Mouse (Mus musculus) liver, embryonic 12.5 days (tissue): ENCODE measurements around the gene Ptms. TPM values are rescaled to one million over a fixed set of nuclear protein-coding genes. Genes with fewer than 3 reads are reported as not detected.
A peak's percentile ranks its signal among the peaks of the same experiment; 100 is the strongest.

Source experiments
- ATAC-seq: fragments of 200-750 bp; cut with Nextera tagmentation; 2 replicates; pipeline ENCODE4 v1.8.0; 2017; ENCODE audit warnings: moderate number of reproducible peaks, mild to moderate bottlenecking, moderate library complexity
- H3K27ac ChIP-seq: fragments of 300-500 bp; sonication (generic); 2 replicates; pipeline ENCODE4 v1.5.1; 2016; ENCODE audit warnings: mild to moderate bottlenecking
- H3K27me3 ChIP-seq: fragments of 300-500 bp; sonication (generic); replicated peaks from 2 replicates; pipeline ENCODE4 v1.6.1; 2016; ENCODE audit warnings: mild to moderate bottlenecking, moderate library complexity
- H3K36me3 ChIP-seq: fragments of 300-500 bp; sonication (generic); 2 replicates; pipeline ENCODE4 v1.6.1; 2016; ENCODE audit warnings: mild to moderate bottlenecking, moderate library complexity
- H3K4me1 ChIP-seq: fragments of 300-500 bp; sonication (generic); 2 replicates; pipeline ENCODE4 v1.6.1; 2016
- H3K4me2 ChIP-seq: fragments of 300-500 bp; sonication (generic); 2 replicates; pipeline ENCODE4 v1.6.1; 2016; ENCODE audit warnings: mild to moderate bottlenecking, moderate library complexity
- H3K4me3 ChIP-seq: fragments of 300-500 bp; sonication (generic); 2 replicates; pipeline ENCODE4 v1.5.1; 2016; ENCODE audit warnings: mild to moderate bottlenecking, moderate library complexity
- H3K9ac ChIP-seq: fragments of 300-500 bp; sonication (generic); 2 replicates; pipeline ENCODE4 v1.6.1; 2016; ENCODE audit warnings: mild to moderate bottlenecking, moderate library complexity
- H3K9me3 ChIP-seq: fragments of 300-500 bp; sonication (generic); replicated peaks from 2 replicates; pipeline ENCODE4 v1.6.1; 2016; ENCODE audit warnings: mild to moderate bottlenecking, moderate library complexity
- WGBS: fragments of 180-500 bp; shearing (Covaris S2); methylation state at CpG from one replicate; pipeline ENCODE4 v1.1.7; 2016; ENCODE audit not compliant: insufficient replicate concordance; 5-methylcytosine and 5-hydroxymethylcytosine counted together
- polyA plus RNA-seq: library from polyadenylated mRNA; unstranded; fragments of >200 nt; fragmentation: Nextera tagmentation; extraction: Ambion mirVana; gene quantifications from 2 replicates; pipeline ENCODE4 v1.2.1, GENCODE M21; 2016

Gene Ptms
- 64.5 and 66.7 TPM in 2 replicates for polyA plus RNA-seq

- H3K9me3 ChIP-seq: no peaks in the 10 kb centered on the region
- H3K27ac ChIP-seq: peak within 1 kb of the TSS; percentile 66; the same call in 1 of the 2 replicates
- H3K4me3 ChIP-seq: 0 out of 2 replicates have a peak within 1 kb of the TSS, but pooled peaks have one; percentile 13
- H3K36me3 ChIP-seq: no peaks in the 10 kb centered on the region
- 11% methylated on average over 13 of the region's 13 CpGs for WGBS
- peaks cover 48% of the 10 kb centered on the region for H3K4me1 ChIP-seq
- no peak within 1 kb of the TSS for H3K9ac ChIP-seq
- peak within 1 kb of the TSS; percentile 98 for H3K4me2 ChIP-seq
- H3K27me3 ChIP-seq: peaks cover 76% of the 10 kb centered on the region
- ATAC-seq: peak; percentile 62
Observed at GRCm38 (mm10) chr6:124919695-124920317, at the start of gene Ptms. Gene Ptms, minus strand, starts transcription at chr6:124920103.

GRCm38 (mm10) chr6:124967766-124968165 lies 47.9 kb upstream of the Ptms start:
- ATAC-seq: no peak
- H3K4me1 ChIP-seq: peaks cover 20% of the 10 kb centered on the region
- 54% methylated on average over 4 of the region's 4 CpGs for WGBS
- H3K4me2 ChIP-seq: no peak overlapping the region
- no peaks in the 10 kb centered on the region for H3K9me3 ChIP-seq
- H3K27ac ChIP-seq: no peak overlapping the region
- no peak overlapping the region for H3K9ac ChIP-seq
- H3K4me3 ChIP-seq: no peak overlapping the region
- peaks cover 6% of the 10 kb centered on the region for H3K36me3 ChIP-seq
- no peaks in the 10 kb centered on the region; the same call in 1 of the 2 replicates for H3K27me3 ChIP-seq

GRCm38 (mm10) chr6:124966466-124967118 lies 46.7 kb upstream of the Ptms start:
- Histone ChIP-seq H3K36me3 (peaks cover 17% of the 10 kb centered on the region), H3K9me3 (no peaks in the 10 kb centered on the region), H3K4me2 (peak overlapping the region; percentile 91), H3K4me1 (peaks cover 20% of the 10 kb centered on the region), H3K27me3 (no peaks in the 10 kb centered on the region; the same call in 1 of the 2 replicates), H3K9ac (peak overlapping the region; percentile 90; the same call in 1 of the 2 replicates), H3K4me3 (peak overlapping the region; percentile 81), H3K27ac (peak overlapping the region; percentile 16; the same call in 1 of the 2 replicates)
- WGBS: 93% methylated on average over 7 of the region's 7 CpGs
- ATAC-seq: no peak

- H3K27me3 ChIP-seq: no peaks in the 10 kb centered on the region; the same call in 1 of the 2 replicates
- no peaks in the 10 kb centered on the region for H3K9me3 ChIP-seq
- H3K27ac ChIP-seq: peak overlapping the region; percentile 87
- peak overlapping the region; percentile 91 for H3K4me2 ChIP-seq
- peak overlapping the region; percentile 81 for H3K4me3 ChIP-seq
- 6% methylated on average over 15 of the region's 15 CpGs for WGBS
- peaks cover 25% of the 10 kb centered on the region for H3K36me3 ChIP-seq
- peaks cover 20% of the 10 kb centered on the region for H3K4me1 ChIP-seq
- H3K9ac ChIP-seq: peak overlapping the region; percentile 90
- no peak for ATAC-seq
Observed at GRCm38 (mm10) chr6:124965747-124966146, 45.8 kb upstream of the Ptms start.

GRCm38 (mm10) chr6:124965088-124965719 lies 45.3 kb upstream of the Ptms start, which contains the start of gene Cops7a:
Gene Cops7a, minus strand, starts transcription at chr6:124965538.
- peak within 1 kb of the TSS; percentile 90 for H3K9ac ChIP-seq
- WGBS: under 1% methylated on average over 68 of the region's 68 CpGs
- H3K4me1 ChIP-seq: peaks cover 20% of the 10 kb centered on the region
- peak within 1 kb of the TSS; percentile 91 for H3K4me2 ChIP-seq
- H3K27ac ChIP-seq: peak within 1 kb of the TSS; percentile 87
- no peaks in the 10 kb centered on the region; the same call in 1 of the 2 replicates for H3K27me3 ChIP-seq
- peak; percentile 94 for ATAC-seq
- peak within 1 kb of the TSS; percentile 81 for H3K4me3 ChIP-seq
- no peaks in the 10 kb centered on the region for H3K9me3 ChIP-seq
- peaks cover 31% of the 10 kb centered on the region for H3K36me3 ChIP-seq

GRCm38 (mm10) chr6:124964638-124965037 lies 44.7 kb upstream of the Ptms start:
- Histone ChIP-seq H3K4me2 (peak overlapping the region; percentile 91), H3K27ac (peak overlapping the region; percentile 87), H3K4me3 (peak overlapping the region; percentile 81), H3K4me1 (peaks cover 20% of the 10 kb centered on the region), H3K9ac (peak overlapping the region; percentile 90), H3K9me3 (no peaks in the 10 kb centered on the region), H3K36me3 (peaks cover 36% of the 10 kb centered on the region), H3K27me3 (no peaks in the 10 kb centered on the region)
- 17% methylated on average over 16 of the region's 16 CpGs for WGBS
- ATAC-seq: peak; percentile 5

GRCm38 (mm10) chr6:124961021-124961420 lies 41.1 kb upstream of the Ptms start:
- WGBS: 84% methylated on average over 12 of the region's 12 CpGs
- Histone ChIP-seq H3K9me3 (no peaks in the 10 kb centered on the region), H3K27ac (no peak overlapping the region), H3K9ac (no peak overlapping the region), H3K4me3 (no peak overlapping the region), H3K4me2 (no peak overlapping the region), H3K36me3 (peaks cover 64% of the 10 kb centered on the region), H3K27me3 (no peaks in the 10 kb centered on the region), H3K4me1 (peaks cover 12% of the 10 kb centered on the region)
- no peak for ATAC-seq

- no peak overlapping the region for H3K4me3 ChIP-seq
- H3K9me3 ChIP-seq: no peaks in the 10 kb centered on the region
- no peak overlapping the region for H3K4me2 ChIP-seq
- ATAC-seq: no peak
- no peak overlapping the region for H3K9ac ChIP-seq
- peaks cover 8% of the 10 kb centered on the region for H3K4me1 ChIP-seq
- H3K27me3 ChIP-seq: no peaks in the 10 kb centered on the region
- peaks cover 70% of the 10 kb centered on the region for H3K36me3 ChIP-seq
- H3K27ac ChIP-seq: no peak overlapping the region
- WGBS: 87% methylated on average over 13 of the region's 13 CpGs
Observed at GRCm38 (mm10) chr6:124959960-124960359, 40.1 kb upstream of the Ptms start.

GRCm38 (mm10) chr6:124958127-124958526 lies 38.2 kb upstream of the Ptms start:
- H3K9ac ChIP-seq: no peak overlapping the region
- H3K36me3 ChIP-seq: peaks cover 83% of the 10 kb centered on the region
- no peaks in the 10 kb centered on the region for H3K27me3 ChIP-seq
- H3K4me2 ChIP-seq: no peak overlapping the region
- H3K4me3 ChIP-seq: no peak overlapping the region
- H3K27ac ChIP-seq: no peak overlapping the region
- 74% methylated on average over 3 of the region's 3 CpGs for WGBS
- H3K9me3 ChIP-seq: no peaks in the 10 kb centered on the region
- no peaks in the 10 kb centered on the region for H3K4me1 ChIP-seq
- no peak for ATAC-seq

- H3K27me3 ChIP-seq: no peaks in the 10 kb centered on the region
- H3K9me3 ChIP-seq: peaks cover 15% of the 10 kb centered on the region; the same call in 1 of the 2 replicates
- 76% methylated on average over 4 of the region's 4 CpGs for WGBS
- H3K9ac ChIP-seq: no peak overlapping the region
- H3K27ac ChIP-seq: no peak overlapping the region
- peaks cover 58% of the 10 kb centered on the region for H3K36me3 ChIP-seq
- H3K4me3 ChIP-seq: no peak overlapping the region
- H3K4me2 ChIP-seq: no peak overlapping the region
- no peaks in the 10 kb centered on the region for H3K4me1 ChIP-seq
- no peak for ATAC-seq
Observed at GRCm38 (mm10) chr6:124955212-124955611, 35.3 kb upstream of the Ptms start.

- peaks cover 15% of the 10 kb centered on the region; the same call in 1 of the 2 replicates for H3K9me3 ChIP-seq
- H3K4me3 ChIP-seq: no peak overlapping the region
- H3K4me1 ChIP-seq: no peaks in the 10 kb centered on the region
- H3K27me3 ChIP-seq: no peaks in the 10 kb centered on the region
- H3K27ac ChIP-seq: no peak overlapping the region
- no peak overlapping the region for H3K4me2 ChIP-seq
- H3K9ac ChIP-seq: no peak overlapping the region
- no peak for ATAC-seq
- peaks cover 48% of the 10 kb centered on the region for H3K36me3 ChIP-seq
- WGBS: 64% methylated on average over 2 of the region's 2 CpGs
Observed at GRCm38 (mm10) chr6:124953991-124954715, 34.2 kb upstream of the Ptms start.
